Mouse (Mus musculus): ENCODE data around the gene Csn3. TPM values are rescaled to one million over a fixed set of nuclear protein-coding genes. Genes with fewer than 3 reads are reported as not detected.

The Csn3 gene
- polyA plus RNA-seq, 1 experiment from 2014 or later = not detected

Other genes with a start within 250 kb of the Csn3 start
- not detected in 2 replicates for gene Csn2, start 225.9 kb upstream of the Csn3 start, polyA plus RNA-seq (2014; fragmentation: Nextera tagmentation; extraction: Ambion mirVana)
- gene Csn1s2a, start 151.0 kb upstream of the Csn3 start, polyA plus RNA-seq (2014; fragmentation: Nextera tagmentation; extraction: Ambion mirVana) = not detected in 2 replicates
- not detected in 2 replicates for gene Csn1s2b, start 117.5 kb upstream of the Csn3 start, polyA plus RNA-seq (2014; fragmentation: Nextera tagmentation; extraction: Ambion mirVana)
- gene Prr27, start 99.9 kb upstream of the Csn3 start, polyA plus RNA-seq (2014; fragmentation: Nextera tagmentation; extraction: Ambion mirVana) = not detected in 2 replicates
- gene Odam, start 40.5 kb upstream of the Csn3 start, polyA plus RNA-seq (2014; fragmentation: Nextera tagmentation; extraction: Ambion mirVana) = not detected in 2 replicates
- gene 2310003L06Rik, start 43.9 kb downstream of the Csn3 start, polyA plus RNA-seq (2014; fragmentation: Nextera tagmentation; extraction: Ambion mirVana) = not detected in 2 replicates
- gene Gm28434, start 43.9 kb downstream of the Csn3 start, polyA plus RNA-seq (2014; fragmentation: Nextera tagmentation; extraction: Ambion mirVana) = not detected in 2 replicates
- gene Cabs1, start 53.9 kb downstream of the Csn3 start, polyA plus RNA-seq (2014; fragmentation: Nextera tagmentation; extraction: Ambion mirVana) = not detected in 2 replicates
- not detected in 2 replicates for gene Smr3a, start 77.0 kb downstream of the Csn3 start, polyA plus RNA-seq (2014; fragmentation: Nextera tagmentation; extraction: Ambion mirVana)
- gene Smr2, start 161.0 kb downstream of the Csn3 start, polyA plus RNA-seq (2014; fragmentation: Nextera tagmentation; extraction: Ambion mirVana) = not detected in 2 replicates
- gene Gm11116, start 186.0 kb downstream of the Csn3 start, polyA plus RNA-seq (2014; fragmentation: Nextera tagmentation; extraction: Ambion mirVana) = not detected in 2 replicates
- gene Gm11115, start 228.5 kb downstream of the Csn3 start, polyA plus RNA-seq (2014; fragmentation: Nextera tagmentation; extraction: Ambion mirVana) = not detected in 2 replicates

All from forebrain, embryonic 11.5 days (tissue).